Mouse (Mus musculus): ENCODE data around the gene Rhobtb1. TPM values are rescaled to one million over a fixed set of nuclear protein-coding genes. Genes with fewer than 3 reads are reported as not detected.

Rhobtb1 gene
- not detected in 2 replicates for polyA plus RNA-seq (2012)

DNA sequence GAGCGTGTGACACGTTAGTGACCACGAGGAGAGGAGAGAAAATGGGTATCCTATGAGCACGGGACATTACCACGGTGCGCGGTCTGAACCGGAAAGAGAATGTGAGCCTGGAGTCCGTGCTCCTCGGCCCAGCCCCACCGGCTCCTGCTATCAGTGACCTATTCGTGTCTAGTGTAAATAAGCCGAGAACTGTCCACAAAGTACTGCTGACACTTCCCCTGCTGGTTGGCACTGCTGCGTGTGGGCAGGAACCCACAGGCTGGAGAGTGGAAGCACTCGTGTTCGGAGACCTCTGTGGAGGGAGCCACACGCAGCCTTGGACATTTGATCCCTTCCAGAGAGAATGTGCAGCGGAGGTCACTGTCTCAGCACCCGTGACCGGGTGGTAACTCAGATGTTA is at the start of gene Rhobtb1:
Gene Rhobtb1 (plus strand): TSS at position 390 of the 400 bp plus-strand sequence.
- TF ChIP-seq GATA1 (IDR thresholded peaks at IDR 0.05; ENCODE audit: low read length) = no peak

- TF ChIP-seq GATA1 (IDR thresholded peaks at IDR 0.05; ENCODE audit: low read length) = no peak
Measured at GRCm38 (mm10) chr10:69101988-69102387, 49.2 kb upstream of the Rhobtb1 start.

GRCm38 (mm10) chr10:69104143-69104882 is 46.9 kb upstream of the Rhobtb1 start:
- TF ChIP-seq GATA1 (IDR thresholded peaks at IDR 0.05; ENCODE audit: low read length) = no peak

GRCm38 (mm10) chr10:69104883-69105225 is 46.4 kb upstream of the Rhobtb1 start:
- TF ChIP-seq GATA1 (IDR thresholded peaks at IDR 0.05; ENCODE audit: low read length) = no peak

- TF ChIP-seq GATA1 (IDR thresholded peaks at IDR 0.05; ENCODE audit: low read length) = no peak
Measured at GRCm38 (mm10) chr10:69106796-69107195, 44.4 kb upstream of the Rhobtb1 start.

GRCm38 (mm10) chr10:69107253-69107652 is 44.0 kb upstream of the Rhobtb1 start:
- no peak for TF ChIP-seq GATA1 (IDR thresholded peaks at IDR 0.05; ENCODE audit: low read length)

- TF ChIP-seq GATA1 (IDR thresholded peaks at IDR 0.05; ENCODE audit: low read length) = no peak
Measured at GRCm38 (mm10) chr10:69114384-69114783, 36.9 kb upstream of the Rhobtb1 start.

GRCm38 (mm10) chr10:69117996-69118395 is 33.2 kb upstream of the Rhobtb1 start:
- TF ChIP-seq GATA1 (IDR thresholded peaks at IDR 0.05; ENCODE audit: low read length) = no peak

DNA sequence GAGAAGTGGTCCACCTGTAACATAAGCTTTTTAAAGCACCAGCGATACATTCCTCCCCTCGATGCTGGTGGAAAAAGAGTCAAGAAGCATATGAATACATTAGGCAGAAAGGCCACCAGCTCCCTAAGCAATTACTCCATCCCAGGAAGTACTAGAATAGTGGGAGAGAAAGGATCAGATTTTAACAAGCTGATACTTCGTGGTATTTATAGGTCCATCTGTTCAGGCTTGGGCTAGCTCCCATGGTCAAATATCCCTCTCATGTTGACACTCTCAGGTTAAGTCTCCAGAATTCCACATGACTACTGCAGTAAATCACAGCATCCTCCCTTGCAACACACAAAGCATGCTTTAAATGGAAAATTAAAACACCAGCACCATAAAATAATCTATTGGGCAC is 32.3 kb upstream of the Rhobtb1 start:
- TF ChIP-seq GATA1 (IDR thresholded peaks at IDR 0.05; ENCODE audit: low read length) = no peak

DNA sequence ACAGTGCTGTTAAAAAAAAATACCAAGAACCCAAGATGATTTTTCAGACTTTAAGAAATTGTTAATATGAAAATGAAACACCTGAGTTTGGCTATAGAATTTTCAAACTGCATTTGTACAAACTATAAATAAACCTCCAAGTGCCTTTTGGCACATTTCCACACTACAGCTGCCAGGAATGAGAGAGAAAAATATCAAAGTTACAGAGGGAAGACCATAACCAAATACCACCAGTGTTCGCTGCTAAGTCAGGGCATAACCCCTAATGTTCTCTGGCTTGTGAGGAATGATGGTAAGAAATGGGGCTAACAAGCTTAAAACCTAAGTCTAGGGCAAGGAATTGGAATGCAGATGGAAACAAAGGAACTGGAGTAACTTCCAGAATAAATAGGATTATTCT is 31.8 kb upstream of the Rhobtb1 start:
- no peak for TF ChIP-seq GATA1 (IDR thresholded peaks at IDR 0.05; ENCODE audit: low read length)

DNA sequence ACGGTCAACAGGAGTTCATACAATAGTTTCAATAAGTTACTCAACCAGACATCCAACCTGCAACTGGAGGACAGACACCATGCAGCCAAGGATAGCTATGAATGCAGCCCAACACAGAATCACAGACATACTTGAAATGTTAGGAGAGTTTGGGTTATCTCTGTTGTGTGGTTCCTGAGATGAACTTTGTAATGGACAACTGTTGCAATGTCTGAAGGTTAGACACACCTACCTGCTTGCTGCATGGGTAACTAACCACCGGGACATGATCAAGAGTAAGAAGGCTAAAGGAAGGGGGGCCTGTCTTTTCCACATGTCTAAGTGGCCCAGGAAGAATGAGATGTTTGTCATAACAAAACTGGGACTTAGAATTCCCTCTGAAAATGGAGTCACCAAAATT is 24.7 kb upstream of the Rhobtb1 start:
- no peak for TF ChIP-seq GATA1 (IDR thresholded peaks at IDR 0.05; ENCODE audit: low read length)

DNA sequence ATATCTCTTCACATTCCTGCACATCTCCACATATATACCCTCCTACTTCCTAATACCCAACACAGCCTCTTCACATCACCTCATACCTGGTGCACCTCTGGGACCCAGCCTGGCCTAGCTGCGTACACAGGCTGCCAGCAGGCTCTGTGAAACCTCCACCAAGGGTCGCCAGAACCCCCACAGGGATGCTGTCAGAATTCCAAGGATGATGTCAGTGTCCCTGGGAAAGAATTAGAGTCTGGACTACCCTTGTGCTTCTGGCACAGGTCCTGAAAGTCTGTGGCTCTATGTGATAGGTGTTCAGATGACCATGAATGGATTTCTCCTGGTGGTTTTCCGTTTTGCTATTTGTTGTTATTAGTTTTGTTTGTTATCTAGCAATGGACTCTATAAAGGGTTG is 22.7 kb upstream of the Rhobtb1 start:
- TF ChIP-seq GATA1 (IDR thresholded peaks at IDR 0.05; ENCODE audit: low read length) = no peak

DNA sequence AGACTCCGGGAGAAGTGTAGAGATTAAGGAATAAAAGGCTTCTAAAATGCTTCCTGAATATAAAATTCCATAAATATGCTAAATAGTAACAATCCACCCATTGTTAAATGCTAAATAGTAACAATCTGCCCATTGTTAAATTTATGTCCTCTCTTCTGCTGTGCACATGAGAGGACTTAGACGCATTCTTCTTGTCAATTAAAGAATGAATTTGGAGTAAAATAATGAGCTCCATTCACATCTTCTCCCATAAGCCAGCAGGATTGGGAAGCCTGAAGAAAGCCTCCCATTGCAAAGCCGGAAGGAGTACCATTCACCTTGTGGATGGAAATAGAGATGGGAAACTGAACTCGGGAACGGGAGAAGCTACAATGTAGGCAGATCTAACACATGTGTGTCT is 20.6 kb upstream of the Rhobtb1 start:
- no peak for TF ChIP-seq GATA1 (IDR thresholded peaks at IDR 0.05; ENCODE audit: low read length)

DNA sequence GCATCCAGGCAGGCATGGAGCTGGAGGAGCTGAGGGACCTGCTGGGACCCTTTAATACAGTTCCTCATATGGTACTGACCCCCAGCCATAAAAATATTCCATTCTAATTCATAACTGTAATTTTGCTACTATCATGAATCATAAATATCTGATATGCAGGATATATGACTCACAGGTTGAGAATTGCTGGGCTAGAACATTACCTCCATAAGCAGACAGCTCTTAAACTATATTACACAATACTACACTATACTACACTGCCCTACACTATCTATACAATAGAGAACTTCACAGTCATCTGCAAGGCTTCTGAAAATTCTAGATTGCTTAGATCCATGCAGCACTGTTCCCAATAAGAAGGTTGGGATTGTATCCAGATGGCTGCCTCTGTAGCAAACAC is 16.9 kb upstream of the Rhobtb1 start:
- TF ChIP-seq GATA1 (IDR thresholded peaks at IDR 0.05; ENCODE audit: low read length) = no peak

- TF ChIP-seq GATA1 (IDR thresholded peaks at IDR 0.05; ENCODE audit: low read length) = no peak
Measured at GRCm38 (mm10) chr10:69136241-69136828, 14.9 kb upstream of the Rhobtb1 start.

GRCm38 (mm10) chr10:69149252-69149651 is 2.0 kb upstream of the Rhobtb1 start:
- TF ChIP-seq GATA1 (IDR thresholded peaks at IDR 0.05; ENCODE audit: low read length) = no peak

DNA sequence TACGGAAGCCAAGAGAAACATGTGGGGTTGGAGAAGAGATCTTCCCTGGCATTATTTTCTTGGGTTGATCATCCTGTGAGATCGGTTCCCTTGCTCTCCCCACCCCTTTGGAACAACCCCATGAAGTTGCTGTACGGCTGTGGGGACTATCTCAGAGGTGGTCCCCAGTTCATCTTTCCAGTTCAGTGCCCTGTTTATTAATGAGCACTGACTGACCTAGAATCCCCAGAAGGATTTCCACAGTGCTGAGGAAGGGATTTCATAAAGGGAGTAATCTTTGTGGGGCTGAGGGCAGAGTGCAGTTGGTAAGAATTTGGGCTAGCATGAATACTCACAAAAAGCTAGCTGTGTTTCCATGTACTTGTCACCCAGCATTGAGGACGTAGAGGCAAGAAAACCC is 1.7 kb downstream of the Rhobtb1 start:
- TF ChIP-seq GATA1 (IDR thresholded peaks at IDR 0.05; ENCODE audit: low read length) = no peak

Data from G1E-ER4 (cell line).